In the genomic region with DNA sequence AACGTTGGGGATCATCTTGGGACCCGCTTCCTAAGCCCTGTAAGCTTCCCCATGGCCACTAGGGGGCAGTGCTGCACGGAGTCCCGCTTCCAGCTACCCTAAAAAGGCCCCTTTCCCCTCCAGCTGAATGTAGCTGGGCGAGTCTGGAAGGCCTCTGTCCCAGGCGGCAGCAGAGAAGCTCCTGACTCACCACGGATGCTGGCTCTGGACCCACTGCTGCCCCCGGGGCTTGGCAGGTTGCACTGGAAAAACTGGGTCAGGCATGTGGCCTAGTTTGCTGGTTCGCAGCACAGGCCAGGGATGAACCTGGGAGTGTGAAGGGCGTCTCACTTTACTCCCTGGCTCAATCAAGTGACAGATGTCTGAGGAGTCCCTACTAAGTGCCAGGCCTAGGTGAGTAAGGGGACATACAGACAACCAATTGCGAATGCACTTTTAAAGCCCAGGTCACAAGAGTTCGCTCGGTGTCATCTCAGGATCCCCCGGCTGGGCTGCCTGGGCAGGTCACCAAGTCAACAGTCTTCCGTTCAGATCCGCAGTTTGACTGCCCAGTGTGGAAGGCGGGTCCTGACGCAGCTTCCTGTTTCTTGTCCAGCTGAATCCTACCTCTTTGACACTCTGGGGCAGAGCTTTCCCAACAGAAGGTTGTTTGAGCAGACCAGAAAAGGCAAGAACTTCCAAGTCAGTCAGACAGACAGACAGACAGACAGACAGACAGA, we compare ENCODE assay signal across 1 mouse cellular context.
TF ChIP-seq lines count a peak whose summit lies in the region.

No protein-coding gene starts in this region.

TF ChIP-seq in CH12.LX, 34 proteins besides CTCF, POLR2A, EP300 and RAD21:
- no peak for TF ChIP-seq ETS1 (conservative IDR thresholded peaks at IDR 0.05; ENCODE audit: low read depth, low read length)
- TF ChIP-seq ELF1 (IDR thresholded peaks at IDR 0.05; ENCODE audit: low read depth, low read length): peak; percentile 43; the same call in 1 of the 2 replicates
- TF ChIP-seq POLR2AphosphoS2 (IDR thresholded peaks at IDR 0.05; ENCODE audit: low read depth, low read length): no peak
- no peak for TF ChIP-seq ZMIZ1 (IDR thresholded peaks at IDR 0.05; ENCODE audit: low read depth, low read length)
- TF ChIP-seq MEF2A (IDR thresholded peaks at IDR 0.05; ENCODE audit: borderline replicate concordance, low read depth, low read length): 0 out of 2 replicates have a peak, but pooled peaks have one; percentile 49
- TF ChIP-seq UBTF (IDR thresholded peaks at IDR 0.05; ENCODE audit: low read depth, low read length): no peak
- TF ChIP-seq MAFK (IDR thresholded peaks at IDR 0.05; ENCODE audit: insufficient replicate concordance, low read length): no peak
- no peak for TF ChIP-seq CHD1 (IDR thresholded peaks at IDR 0.05; ENCODE audit: low read depth, low read length)
- TF ChIP-seq PAX5 (IDR thresholded peaks at IDR 0.05; ENCODE audit: low read length): no peak
- TF ChIP-seq MXI1 (IDR thresholded peaks at IDR 0.05; ENCODE audit: low read depth, low read length): no peak
- no peak for TF ChIP-seq RCOR1 (conservative IDR thresholded peaks at IDR 0.05; ENCODE audit: low read depth, low read length)
- no peak for TF ChIP-seq JUN (IDR thresholded peaks at IDR 0.05; ENCODE audit: insufficient read depth, low read depth, low read length)
- TF ChIP-seq BHLHE40 (IDR thresholded peaks at IDR 0.05; ENCODE audit: low read depth, low read length): 0 out of 2 replicates have a peak, but pooled peaks have one; percentile 4
- peak; percentile 69 for TF ChIP-seq TCF12 (IDR thresholded peaks at IDR 0.05; ENCODE audit: low read depth, low read length)
- peak; percentile 75; the same call in 1 of the 2 replicates for TF ChIP-seq IRF4 (IDR thresholded peaks at IDR 0.05; ENCODE audit: low read depth, low read length)
- no peak for TF ChIP-seq KAT2A (IDR thresholded peaks at IDR 0.05; ENCODE audit: insufficient replicate concordance, low read length)
- TF ChIP-seq SIN3A (IDR thresholded peaks at IDR 0.05; ENCODE audit: low read length): peak; percentile 57
- TF ChIP-seq SMC3 (IDR thresholded peaks at IDR 0.05; ENCODE audit: low read depth, low read length): peak; percentile 98
- TF ChIP-seq NELFE (IDR thresholded peaks at IDR 0.05; ENCODE audit: low read depth, low read length): peak; percentile 52; the same call in 1 of the 2 replicates
- TF ChIP-seq MAX (IDR thresholded peaks at IDR 0.05; ENCODE audit: low read length): 0 out of 2 replicates have a peak, but pooled peaks have one; percentile 44
- TF ChIP-seq USF2 (conservative IDR thresholded peaks at IDR 0.05; ENCODE audit: low read depth, low read length): no peak
- no peak for TF ChIP-seq E2F4 (IDR thresholded peaks at IDR 0.05; ENCODE audit: insufficient replicate concordance, low read depth, low read length)
- no peak for TF ChIP-seq CHD2 (IDR thresholded peaks at IDR 0.05; ENCODE audit: low read length)
- no peak for TF ChIP-seq USF1 (IDR thresholded peaks at IDR 0.05; ENCODE audit: low read depth, low read length)
- TF ChIP-seq ZNF384 (IDR thresholded peaks at IDR 0.05; ENCODE audit: low read depth, low read length): no peak
- peak; percentile 47; the same call in 1 of the 2 replicates for TF ChIP-seq MAZ (IDR thresholded peaks at IDR 0.05; ENCODE audit: low read depth, low read length)
- no peak for TF ChIP-seq TBP (conservative IDR thresholded peaks at IDR 0.05; ENCODE audit: low read depth, low read length)
- TF ChIP-seq JUND (conservative IDR thresholded peaks at IDR 0.05; ENCODE audit: low read depth, low read length): no peak; the same call in 1 of the 2 replicates
- peak; percentile 95 for TF ChIP-seq ZC3H11A (IDR thresholded peaks at IDR 0.05; ENCODE audit: low read depth, low read length)
- peak; percentile 28; the same call in 1 of the 2 replicates for TF ChIP-seq HCFC1 (IDR thresholded peaks at IDR 0.05; ENCODE audit: low read depth, low read length)
- 0 out of 2 replicates have a peak, but pooled peaks have one; percentile 12 for TF ChIP-seq NRF1 (IDR thresholded peaks at IDR 0.05; ENCODE audit: low read depth, low read length)
- no peak for TF ChIP-seq MYC (IDR thresholded peaks at IDR 0.05; ENCODE audit: low read depth, low read length)
- TF ChIP-seq ZKSCAN1 (IDR thresholded peaks at IDR 0.05; ENCODE audit: borderline replicate concordance, low read depth, low read length): no peak
- TF ChIP-seq GABPA (IDR thresholded peaks at IDR 0.05; ENCODE audit: insufficient replicate concordance, low read depth, low read length): no peak
